Mouse (Mus musculus) v-Abl transformed pro-B cells (cell line): Measurements from ENCODE around the gene Esyt2.

ENCODE experiments used
- in situ Hi-C, 2 experiments: fragments of 400-800 bp; cut with MboI; formaldehyde crosslinking; loops; one replicate each; pipeline ENCODE4 v1.15.1; 2025; ENCODE audit not compliant: unreplicated experiment in 2 of 2

Gene Esyt2

GRCm38 (mm10) chr12:116280653-116281364, at the start of gene Esyt2:
Esyt2 (plus strand) TSS chr12:116281196.
- in situ Hi-C loops, result loop anchor here (5.0 to 25.0 kb wide), 2 partner anchors 126 to 131 kb away; partner anchors contain the start of gene Ncapg2 (in 2 of the 2)

- in situ Hi-C loops, result no loop called here
Measured at GRCm38 (mm10) chr12:116231612-116232011, 49.4 kb upstream of the Esyt2 start.

GRCm38 (mm10) chr12:116232061-116232460, 48.9 kb upstream of the Esyt2 start:
- in situ Hi-C loops, result no loop called here

- in situ Hi-C loops, result loop anchor here (5.0 kb wide), 2 partner anchors 382 to 387 kb away; no protein-coding TSS in a partner anchor
Measured at GRCm38 (mm10) chr12:116235356-116235755, 45.6 kb upstream of the Esyt2 start.

- in situ Hi-C loops, result loop anchor here (5.0 kb wide), 2 partner anchors 381 to 386 kb away; no protein-coding TSS in a partner anchor
Measured at GRCm38 (mm10) chr12:116236658-116237057, 44.3 kb upstream of the Esyt2 start.

- in situ Hi-C loops, result loop anchor here (5.0 kb wide), 2 partner anchors 379 to 384 kb away; no protein-coding TSS in a partner anchor
Measured at GRCm38 (mm10) chr12:116238370-116238769, 42.6 kb upstream of the Esyt2 start.

GRCm38 (mm10) chr12:116238803-116239202, 42.2 kb upstream of the Esyt2 start:
- in situ Hi-C loops, result loop anchor here (5.0 kb wide), 2 partner anchors 378 to 383 kb away; no protein-coding TSS in a partner anchor

GRCm38 (mm10) chr12:116244601-116245000, 36.4 kb upstream of the Esyt2 start:
- in situ Hi-C loops, result no loop called here

- in situ Hi-C loops, result no loop called here
Measured at GRCm38 (mm10) chr12:116254652-116255051, 26.3 kb upstream of the Esyt2 start.

- in situ Hi-C loops, result no loop called here
Measured at GRCm38 (mm10) chr12:116255636-116256035, 25.4 kb upstream of the Esyt2 start.

- in situ Hi-C loops, result no loop called here
Measured at GRCm38 (mm10) chr12:116258321-116258720, 22.7 kb upstream of the Esyt2 start.

GRCm38 (mm10) chr12:116262555-116263341, 18.2 kb upstream of the Esyt2 start, which contains the start of gene Wdr60:
Wdr60 (minus strand) TSS chr12:116263022.
- in situ Hi-C loops, result no loop called here

GRCm38 (mm10) chr12:116264756-116265155, 16.2 kb upstream of the Esyt2 start:
- in situ Hi-C loops, result no loop called here

- in situ Hi-C loops, result no loop called here
Measured at GRCm38 (mm10) chr12:116265275-116265674, 15.7 kb upstream of the Esyt2 start.

- in situ Hi-C loops, result no loop called here
Measured at GRCm38 (mm10) chr12:116269450-116269849, 11.5 kb upstream of the Esyt2 start.

- in situ Hi-C loops, result no loop called here
Measured at GRCm38 (mm10) chr12:116270538-116270937, 10.5 kb upstream of the Esyt2 start.

GRCm38 (mm10) chr12:116271071-116271470, 9.9 kb upstream of the Esyt2 start:
- in situ Hi-C loops, result no loop called here

- in situ Hi-C loops, result no loop called here
Measured at GRCm38 (mm10) chr12:116273733-116274132, 7.3 kb upstream of the Esyt2 start.

- in situ Hi-C loops, result loop anchor here in 1 of 2 experiments (25.0 kb wide), 1 partner anchor 137 kb away; the partner anchor contains the start of gene Ncapg2
Measured at GRCm38 (mm10) chr12:116275086-116275485, 5.9 kb upstream of the Esyt2 start, which contains the start of gene Gm11027. Gm11027 (plus strand) TSS chr12:116275386.

- in situ Hi-C loops, result loop anchor here in 1 of 2 experiments (25.0 kb wide), 1 partner anchor 137 kb away; the partner anchor contains the start of gene Ncapg2
Measured at GRCm38 (mm10) chr12:116275631-116276030, 5.4 kb upstream of the Esyt2 start.

- in situ Hi-C loops, result loop anchor here in 1 of 2 experiments (25.0 kb wide), 1 partner anchor 135 kb away; the partner anchor contains the start of gene Ncapg2
Measured at GRCm38 (mm10) chr12:116276961-116277360, 4.0 kb upstream of the Esyt2 start.
